In genomic region chr7:91810774-91811173, GRCm38 (mm10) we compare ENCODE assay signal across 26 mouse cellular contexts.
A peak's percentile ranks its signal among the peaks of the same experiment; 100 is the strongest.
DNase-seq lines count a peak whose midpoint lies in the region; ATAC-seq and TF ChIP-seq lines count a peak whose summit lies in the region.
"Had no signal": no experiment of that assay in that cellular context is flagged by ENCODE, and none has a peak within 500 bp of the region (broad histone marks: within the 10 kb centered on the region; RNA-seq: fewer than 3 reads in every experiment).

No protein-coding gene starts in this region.

- no peaks in the 10 kb centered on the region for H3K36me3 ChIP-seq in embryonic facial prominence, embryonic 14.5 days (ENCODE audit: control insufficient read depth, insufficient read depth, low read length)
- H3K36me3 ChIP-seq in embryonic facial prominence, embryonic 10.5 days (replicated peaks): no peaks in the 10 kb centered on the region
- no peaks in the 10 kb centered on the region for H3K36me3 ChIP-seq in midbrain, embryonic 15.5 days (replicated peaks)
- H3K36me3 ChIP-seq in midbrain, embryonic 11.5 days (ENCODE audit: control insufficient read depth, insufficient read depth, low read length): no peaks in the 10 kb centered on the region
- no peaks in the 10 kb centered on the region for H3K36me3 ChIP-seq in limb, embryonic 10.5 days
- H3K36me3 ChIP-seq: embryonic facial prominence, embryonic 13.5 days; forebrain, embryonic 15.5 days; G1E had no signal

- ATAC-seq in embryonic facial prominence, embryonic 14.5 days (ENCODE audit: low read depth): peak; percentile 44; the same call in 1 of the 2 replicates
- ATAC-seq in midbrain, embryonic 15.5 days (replicated peaks): 0 out of 2 replicates have a peak, but pooled peaks have one; percentile 24
- no peak for ATAC-seq in midbrain, embryonic 11.5 days (ENCODE audit: low FRiP score)
- ATAC-seq: activated CD4-positive, CD25-positive, alpha-beta regulatory T cell, adult 4 months; CD4-positive, CD25-positive, alpha-beta regulatory T cell, adult 4 months; forebrain, embryonic 13.5 days; forebrain, embryonic 15.5 days; forebrain, postnatal 0 days; Patski had no signal

- H3K9me3 ChIP-seq in embryonic facial prominence, embryonic 14.5 days (ENCODE audit: control insufficient read depth, low read length): no peaks in the 10 kb centered on the region
- H3K9me3 ChIP-seq in embryonic facial prominence, embryonic 10.5 days: no peaks in the 10 kb centered on the region
- no peaks in the 10 kb centered on the region for H3K9me3 ChIP-seq in midbrain, embryonic 15.5 days
- no peaks in the 10 kb centered on the region for H3K9me3 ChIP-seq in midbrain, embryonic 11.5 days (ENCODE audit: control insufficient read depth, low read length)
- H3K9me3 ChIP-seq in limb, embryonic 10.5 days (replicated peaks): no peaks in the 10 kb centered on the region
- H3K9me3 ChIP-seq: embryonic facial prominence, embryonic 13.5 days; forebrain, embryonic 13.5 days; forebrain, embryonic 15.5 days; G1E had no signal

- no peak overlapping the region for H3K4me2 ChIP-seq in embryonic facial prominence, embryonic 14.5 days (ENCODE audit: low read depth, low read length)
- H3K4me2 ChIP-seq in midbrain, embryonic 15.5 days: no peak overlapping the region
- no peak overlapping the region for H3K4me2 ChIP-seq in midbrain, embryonic 11.5 days
- H3K4me2 ChIP-seq: embryonic facial prominence, embryonic 13.5 days; forebrain, embryonic 13.5 days; forebrain, embryonic 15.5 days had no signal

- no peak for TF ChIP-seq POLR2A in brain, embryonic 14.5 days (IDR thresholded peaks at IDR 0.05; ENCODE audit: borderline replicate concordance, extremely low read depth, insufficient read depth, insufficient read length, poor library complexity, severe bottlenecking)

- H3K4me1 ChIP-seq in embryonic facial prominence, embryonic 14.5 days (ENCODE audit: control insufficient read depth, insufficient read depth, low read length): no peaks in the 10 kb centered on the region
- H3K4me1 ChIP-seq in embryonic facial prominence, embryonic 10.5 days: no peaks in the 10 kb centered on the region
- peaks cover 3% of the 10 kb centered on the region; the same call in 1 of the 2 replicates for H3K4me1 ChIP-seq in midbrain, embryonic 15.5 days
- H3K4me1 ChIP-seq in midbrain, embryonic 11.5 days (ENCODE audit: control insufficient read depth, insufficient read depth, low read length): no peaks in the 10 kb centered on the region
- no peaks in the 10 kb centered on the region for H3K4me1 ChIP-seq in limb, embryonic 10.5 days
- H3K4me1 ChIP-seq: forebrain, embryonic 13.5 days; forebrain, embryonic 15.5 days had no signal

- no peak overlapping the region for H3K9ac ChIP-seq in embryonic facial prominence, embryonic 14.5 days (ENCODE audit: low read depth, low read length)
- H3K9ac ChIP-seq in midbrain, embryonic 15.5 days: no peak overlapping the region
- H3K9ac ChIP-seq in midbrain, embryonic 11.5 days (ENCODE audit: low read length): no peak overlapping the region
- H3K9ac ChIP-seq: embryonic facial prominence, embryonic 13.5 days; forebrain, embryonic 13.5 days; forebrain, embryonic 15.5 days; forebrain, postnatal 0 days had no signal

- DNase-seq in embryonic facial prominence, embryonic 14.5 days (ENCODE audit: low spot score): peak; percentile 12
- no peak for DNase-seq in embryonic facial prominence, embryonic 10.5 days (ENCODE audit: low spot score)
- DNase-seq in midbrain, embryonic 11.5 days (ENCODE audit: low spot score, missing footprints): no peak
- peak; percentile 23 for DNase-seq in brain, embryonic 14.5 days (ENCODE audit: low read depth)
- peak; percentile 46 for DNase-seq in retina, postnatal 1 day
- DNase-seq in limb, embryonic 10.5 days (ENCODE audit: low spot score): no peak
- no peak for DNase-seq in gastrocnemius, adult 2 months
- DNase-seq: adrenal gland, adult 8-10 months; adrenal gland, postnatal 14 days; adrenal gland, postnatal 36 days; B cell, adult 2 months; cerebellum, adult 11 months; cerebellum, adult 18-20 months; cerebellum, adult 9-10 months; cerebellum, postnatal 10 days; cerebellum, postnatal 25 days; forebrain, postnatal 0 days had no signal

- no peak for TF ChIP-seq CTCF in brain, embryonic 14.5 days (IDR thresholded peaks at IDR 0.05; ENCODE audit: borderline replicate concordance, extremely low read depth, insufficient read depth, insufficient read length)
- TF ChIP-seq CTCF in gastrocnemius, adult 2 months (IDR thresholded peaks at IDR 0.05): no peak

- 58% methylated on average over 2 of the region's 2 CpGs for WGBS in embryonic facial prominence, embryonic 14.5 days
- WGBS in embryonic facial prominence, embryonic 10.5 days: 68% methylated on average over 2 of the region's 2 CpGs
- 22% methylated on average over 2 of the region's 2 CpGs for WGBS in midbrain, embryonic 15.5 days
- 55% methylated on average over 2 of the region's 2 CpGs for WGBS in midbrain, embryonic 11.5 days
- WGBS in limb, embryonic 10.5 days: 77% methylated on average over 2 of the region's 2 CpGs

- no peaks in the 10 kb centered on the region for H3K27me3 ChIP-seq in embryonic facial prominence, embryonic 14.5 days (replicated peaks; ENCODE audit: control insufficient read depth, insufficient read depth, low read length)
- no peaks in the 10 kb centered on the region for H3K27me3 ChIP-seq in embryonic facial prominence, embryonic 10.5 days (replicated peaks; ENCODE audit: low read depth, poor library complexity, severe bottlenecking)
- no peaks in the 10 kb centered on the region for H3K27me3 ChIP-seq in midbrain, embryonic 15.5 days (replicated peaks)
- H3K27me3 ChIP-seq in midbrain, embryonic 11.5 days (ENCODE audit: control insufficient read depth, insufficient read depth, low read length): no peaks in the 10 kb centered on the region
- no peaks in the 10 kb centered on the region for H3K27me3 ChIP-seq in limb, embryonic 10.5 days (ENCODE audit: low read depth, poor library complexity, severe bottlenecking)
- H3K27me3 ChIP-seq: CH12.LX; embryonic facial prominence, embryonic 13.5 days; forebrain, embryonic 13.5 days; forebrain, embryonic 15.5 days; Patski had no signal

- intact Hi-C loops in gastrocnemius, adult 2 months (cut with DNase I): no loop called here

- no peak overlapping the region for H3K4me3 ChIP-seq in embryonic facial prominence, embryonic 14.5 days (ENCODE audit: low read depth, low read length)
- no peak overlapping the region for H3K4me3 ChIP-seq in embryonic facial prominence, embryonic 10.5 days
- H3K4me3 ChIP-seq in midbrain, embryonic 15.5 days: no peak overlapping the region
- no peak overlapping the region for H3K4me3 ChIP-seq in midbrain, embryonic 11.5 days (ENCODE audit: low read depth, low read length)
- no peak overlapping the region for H3K4me3 ChIP-seq in limb, embryonic 10.5 days
- H3K4me3 ChIP-seq in gastrocnemius, adult 2 months: no peak overlapping the region
- H3K4me3 ChIP-seq: embryonic facial prominence, embryonic 13.5 days; forebrain, embryonic 13.5 days; forebrain, embryonic 15.5 days had no signal

- H3K27ac ChIP-seq in embryonic facial prominence, embryonic 14.5 days (replicated peaks; ENCODE audit: low read depth, low read length): no peak overlapping the region
- no peak overlapping the region for H3K27ac ChIP-seq in embryonic facial prominence, embryonic 10.5 days (replicated peaks)
- no peak overlapping the region for H3K27ac ChIP-seq in midbrain, embryonic 15.5 days
- H3K27ac ChIP-seq in midbrain, embryonic 11.5 days (ENCODE audit: low read depth, low read length): no peak overlapping the region
- no peak overlapping the region for H3K27ac ChIP-seq in limb, embryonic 10.5 days
- H3K27ac ChIP-seq in gastrocnemius, adult 2 months: no peak overlapping the region
- H3K27ac ChIP-seq: embryonic facial prominence, embryonic 13.5 days; forebrain, embryonic 13.5 days; forebrain, embryonic 15.5 days had no signal

Comparison
In these comparisons a context has a peak if more than half of its experiments do, and no peak if none do; other contexts are left out.
1. DNase-seq: peak in embryonic facial prominence, embryonic 14.5 days (single experiment), brain, embryonic 14.5 days (single experiment) and retina, postnatal 1 day (single experiment); none in embryonic facial prominence, embryonic 10.5 days (single experiment), midbrain, embryonic 11.5 days (single experiment), limb, embryonic 10.5 days (single experiment) and gastrocnemius, adult 2 months (single experiment).